Mouse (Mus musculus) testis, adult 2 months (tissue): Measurements from ENCODE around the gene Aoah. TPM values are rescaled to one million over a fixed set of nuclear protein-coding genes. Genes with fewer than 3 reads are reported as not detected.

Experiments used
- H3K27ac ChIP-seq: fragments of 200-500 bp; 2 replicates; pipeline ENCODE4 v1.5.1; 2012; ENCODE audit warnings: low read depth, low read length; ENCODE audit not compliant: control insufficient read depth, insufficient read depth
- H3K27me3 ChIP-seq: fragments of 200-500 bp; 2 replicates; pipeline ENCODE4 v1.6.1; 2012; ENCODE audit warnings: mild to moderate bottlenecking, low read length, moderate library complexity; ENCODE audit not compliant: control insufficient read depth, insufficient read depth
- H3K36me3 ChIP-seq: fragments of 200-500 bp; 2 replicates; pipeline ENCODE4 v1.6.1; 2012; ENCODE audit warnings: mild to moderate bottlenecking, low read length; ENCODE audit not compliant: control insufficient read depth, insufficient read depth
- H3K4me1 ChIP-seq: fragments of 200-500 bp; 2 replicates; pipeline ENCODE4 v1.6.1; 2012; ENCODE audit warnings: low read length; ENCODE audit not compliant: control insufficient read depth, insufficient read depth
- H3K4me3 ChIP-seq: fragments of 200-500 bp; 2 replicates; pipeline ENCODE4 v1.5.1; 2012; ENCODE audit warnings: low read depth, mild to moderate bottlenecking, low read length, moderate library complexity, mixed read lengths; ENCODE audit not compliant: control insufficient read depth
- CTCF ChIP-seq: fragments of 200-500 bp; IDR thresholded peaks from 2 replicates; pipeline ENCODE4 v1.5.1; 2012; ENCODE audit warnings: low read depth, mild to moderate bottlenecking, inconsistent platforms, low read length, moderate library complexity; ENCODE audit not compliant: control insufficient read depth, insufficient read depth, insufficient replicate concordance
- POLR2A ChIP-seq: fragments of 200-500 bp; IDR thresholded peaks from 2 replicates; pipeline ENCODE4 v1.6.1; 2012; ENCODE audit warnings: low read depth, mild to moderate bottlenecking, inconsistent platforms, low read length, moderate library complexity; ENCODE audit not compliant: control insufficient read depth
- polyA plus RNA-seq: library from polyadenylated mRNA; depleted of rRNA; stranded (reverse); fragments of >200 nt; gene quantifications from 2 replicates; pipeline ENCODE4 v1.2.3, GENCODE M21; 2012

Aoah gene
- polyA plus RNA-seq, 1 experiment: 0.59 TPM

DNA sequence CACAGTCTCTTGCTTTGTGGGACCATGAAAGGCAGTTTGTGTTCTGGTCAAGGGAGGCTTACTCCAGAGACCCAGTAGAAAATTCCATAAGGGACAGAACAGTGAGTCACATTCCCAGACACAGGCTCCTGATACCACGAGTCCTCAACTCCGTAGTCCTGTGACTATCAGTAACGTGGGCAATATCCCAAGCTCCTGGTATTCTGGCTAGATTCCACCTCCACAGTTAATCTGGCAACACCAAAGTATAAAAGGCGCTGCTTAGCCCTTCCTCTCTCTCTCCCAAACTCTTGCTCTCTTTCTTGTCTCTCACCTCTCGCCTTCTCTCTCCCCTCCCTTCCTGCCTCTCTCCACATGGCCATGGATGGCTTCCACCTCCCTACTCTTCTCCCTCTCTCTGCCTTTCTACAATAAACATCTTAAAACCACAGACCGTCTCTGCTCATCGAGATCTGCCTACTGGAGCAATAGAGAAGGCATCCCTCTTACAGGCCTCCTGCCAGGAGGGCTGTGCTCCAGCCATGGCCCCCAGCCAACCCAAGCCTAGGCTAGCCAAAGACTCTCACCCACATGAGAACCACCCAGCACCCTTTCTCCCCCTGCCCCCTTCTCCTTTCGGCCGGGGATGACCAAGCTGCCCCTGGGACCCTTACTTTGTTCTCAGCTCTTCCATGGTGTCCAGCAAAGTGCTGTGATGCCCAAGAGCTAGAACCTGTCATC, 35.4 kb downstream of the Aoah start:
- Histone ChIP-seq H3K4me1 (no peaks in the 10 kb centered on the region), H3K27me3 (no peaks in the 10 kb centered on the region), H3K4me3 (no peak overlapping the region), H3K36me3 (no peaks in the 10 kb centered on the region), H3K27ac (no peak overlapping the region)
- TF ChIP-seq POLR2A: no peak
- TF ChIP-seq CTCF: no peak

GRCm38 (mm10) chr13:20855893-20856292, 62.0 kb downstream of the Aoah start:
- Histone ChIP-seq H3K27ac (no peak overlapping the region), H3K27me3 (no peaks in the 10 kb centered on the region), H3K4me1 (no peaks in the 10 kb centered on the region), H3K36me3 (no peaks in the 10 kb centered on the region), H3K4me3 (no peak overlapping the region)
- TF ChIP-seq CTCF (no peak), POLR2A (no peak)

DNA sequence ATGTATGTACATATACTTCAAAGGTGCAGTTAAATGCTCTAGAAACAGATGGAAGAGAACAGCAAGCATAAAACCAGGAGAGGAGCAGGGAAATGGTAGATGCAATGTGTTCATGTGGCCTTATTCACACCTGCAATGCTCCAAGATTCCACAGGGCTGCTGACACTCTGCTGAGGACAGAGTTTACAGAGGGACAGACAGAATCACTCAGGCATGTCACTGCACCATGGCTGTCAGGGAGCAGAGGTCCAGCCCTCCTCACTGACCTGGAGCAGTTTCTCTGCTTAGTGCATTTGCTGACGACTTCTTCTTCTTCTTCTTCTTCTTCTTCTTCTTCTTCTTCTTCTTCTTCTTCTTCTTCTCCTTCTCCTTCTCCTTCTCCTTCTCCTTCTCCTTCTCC, 105.5 kb downstream of the Aoah start:
- H3K27ac ChIP-seq: no peak overlapping the region
- H3K4me3 ChIP-seq: no peak overlapping the region
- no peaks in the 10 kb centered on the region for H3K27me3 ChIP-seq
- TF ChIP-seq CTCF (no peak), POLR2A (no peak)
- H3K4me1 ChIP-seq: no peaks in the 10 kb centered on the region; the same call in 1 of the 2 replicates
- H3K36me3 ChIP-seq: no peaks in the 10 kb centered on the region

- TF ChIP-seq POLR2A (no peak), CTCF (no peak)
- Histone ChIP-seq H3K4me3 (no peak overlapping the region), H3K36me3 (no peaks in the 10 kb centered on the region), H3K27ac (no peak overlapping the region), H3K4me1 (no peaks in the 10 kb centered on the region), H3K27me3 (no peaks in the 10 kb centered on the region)
These were observed 106.6 kb downstream of the Aoah start for GRCm38 (mm10) chr13:20900396-20900971.

GRCm38 (mm10) chr13:20900972-20901457, 107.1 kb downstream of the Aoah start:
- no peaks in the 10 kb centered on the region for H3K27me3 ChIP-seq
- H3K36me3 ChIP-seq: no peaks in the 10 kb centered on the region
- no peak overlapping the region for H3K27ac ChIP-seq
- H3K4me3 ChIP-seq: no peak overlapping the region
- H3K4me1 ChIP-seq: no peaks in the 10 kb centered on the region
- TF ChIP-seq POLR2A: no peak
- TF ChIP-seq CTCF: no peak

DNA sequence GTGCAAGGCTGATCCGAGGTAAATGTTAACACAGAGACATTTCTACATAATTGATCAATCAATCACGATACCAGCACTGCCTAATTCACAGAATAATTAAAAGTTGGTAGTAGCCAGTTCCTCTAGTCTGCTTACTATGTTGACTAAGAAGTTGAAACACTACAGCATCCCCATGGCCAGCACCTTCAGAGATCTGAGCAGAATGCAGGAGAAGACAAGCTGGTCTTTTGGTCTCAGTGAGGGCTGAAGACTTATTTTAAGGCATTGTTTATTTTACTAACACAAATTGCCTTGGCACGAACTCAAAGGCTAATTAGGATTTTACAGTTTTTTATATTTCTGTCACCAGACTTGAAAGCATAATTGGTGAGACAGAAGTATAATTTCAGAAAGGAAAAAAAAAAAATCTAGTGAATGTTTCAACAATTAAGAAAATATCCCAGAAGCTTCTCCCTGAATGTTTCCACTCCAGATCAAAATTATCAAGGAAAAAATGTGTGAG, 107.8 kb downstream of the Aoah start:
- H3K4me3 ChIP-seq: no peak overlapping the region
- H3K36me3 ChIP-seq: no peaks in the 10 kb centered on the region
- TF ChIP-seq CTCF (no peak), POLR2A (no peak)
- no peak overlapping the region for H3K27ac ChIP-seq
- no peaks in the 10 kb centered on the region for H3K27me3 ChIP-seq
- no peaks in the 10 kb centered on the region for H3K4me1 ChIP-seq

DNA sequence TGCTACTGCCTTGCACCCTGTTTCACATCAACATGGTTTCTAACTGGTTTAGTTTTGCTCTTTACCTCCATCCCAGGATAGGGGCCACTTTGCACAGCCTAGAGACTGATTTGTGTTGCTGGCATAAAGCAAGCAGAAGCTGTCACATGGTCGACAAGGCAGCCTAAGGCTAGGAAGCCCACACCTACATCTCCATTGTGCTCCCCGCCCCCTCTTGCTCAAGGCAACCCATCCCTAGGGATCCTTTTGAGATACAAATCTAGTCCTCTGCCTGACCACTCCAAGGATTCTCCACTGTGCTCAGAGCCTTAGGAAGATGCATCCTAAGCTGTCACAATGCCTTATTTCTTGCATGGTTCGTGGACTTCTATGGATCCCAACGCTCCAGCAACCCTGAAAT, 110.2 kb downstream of the Aoah start:
- Histone ChIP-seq H3K4me3 (no peak overlapping the region), H3K27me3 (no peaks in the 10 kb centered on the region), H3K36me3 (no peaks in the 10 kb centered on the region), H3K27ac (no peak overlapping the region), H3K4me1 (no peaks in the 10 kb centered on the region)
- TF ChIP-seq POLR2A (no peak), CTCF (no peak)
